Mouse (Mus musculus): ENCODE results near the gene Zw10.
A peak's percentile ranks its signal among the peaks of the same experiment; 100 is the strongest.

The Zw10 gene

GRCm38 (mm10) chr9:49055333-49056205 is at the start of gene Zw10:
Zw10 (plus strand) TSS chr9:49055613.
- DNase-seq: peak; percentile 93

- no peak for DNase-seq
Measured at GRCm38 (mm10) chr9:49015824-49016223, 39.6 kb upstream of the Zw10 start.

- DNase-seq: no peak
Measured at GRCm38 (mm10) chr9:49021289-49021688, 34.1 kb upstream of the Zw10 start.

- DNase-seq: no peak
Measured at GRCm38 (mm10) chr9:49023956-49024355, 31.5 kb upstream of the Zw10 start.

GRCm38 (mm10) chr9:49024529-49024928 is 30.9 kb upstream of the Zw10 start:
- DNase-seq: no peak

- no peak for DNase-seq
Measured at GRCm38 (mm10) chr9:49034764-49035163, 20.6 kb upstream of the Zw10 start.

- DNase-seq: no peak
Measured at GRCm38 (mm10) chr9:49050901-49051300, 4.5 kb upstream of the Zw10 start.

GRCm38 (mm10) chr9:49051349-49051748 is 4.1 kb upstream of the Zw10 start:
- DNase-seq: peak; percentile 81

GRCm38 (mm10) chr9:49054028-49054427 is 1.4 kb upstream of the Zw10 start:
- DNase-seq: no peak

GRCm38 (mm10) chr9:49076847-49077246 is 21.4 kb downstream of the Zw10 start:
- DNase-seq: no peak

- no peak for DNase-seq
Measured at GRCm38 (mm10) chr9:49081107-49081506, 25.7 kb downstream of the Zw10 start, which contains the start of gene Tmprss5. Tmprss5 (plus strand) TSS chr9:49081260.

GRCm38 (mm10) chr9:49081561-49081960 is 26.1 kb downstream of the Zw10 start:
- peak; percentile 80 for DNase-seq

GRCm38 (mm10) chr9:49087317-49087716 is 31.9 kb downstream of the Zw10 start:
- no peak for DNase-seq

- DNase-seq: no peak
Measured at GRCm38 (mm10) chr9:49098871-49099270, 43.5 kb downstream of the Zw10 start.

- DNase-seq: no peak
Measured at GRCm38 (mm10) chr9:49102328-49102727, 46.9 kb downstream of the Zw10 start.

GRCm38 (mm10) chr9:49109101-49109500 is 53.7 kb downstream of the Zw10 start:
- DNase-seq: no peak

GRCm38 (mm10) chr9:49110476-49111220 is 55.2 kb downstream of the Zw10 start:
- DNase-seq: no peak

GRCm38 (mm10) chr9:49111296-49111695 is 55.9 kb downstream of the Zw10 start:
- no peak for DNase-seq

GRCm38 (mm10) chr9:49118271-49118825 is 62.9 kb downstream of the Zw10 start:
- DNase-seq: no peak

- DNase-seq: no peak
Measured at GRCm38 (mm10) chr9:49119759-49120158, 64.3 kb downstream of the Zw10 start.

- no peak for DNase-seq
Measured at GRCm38 (mm10) chr9:49125706-49126105, 70.3 kb downstream of the Zw10 start.

All from thymus, postnatal 4 days (tissue).